Mouse (Mus musculus): ENCODE measurements around the gene Cox19.
"Not testable (repeated sequence)": the region's sequence is repeated elsewhere in the genome, so short reads cannot be mapped to it uniquely, and the experiment has no call there.

Gene Cox19

DNA sequence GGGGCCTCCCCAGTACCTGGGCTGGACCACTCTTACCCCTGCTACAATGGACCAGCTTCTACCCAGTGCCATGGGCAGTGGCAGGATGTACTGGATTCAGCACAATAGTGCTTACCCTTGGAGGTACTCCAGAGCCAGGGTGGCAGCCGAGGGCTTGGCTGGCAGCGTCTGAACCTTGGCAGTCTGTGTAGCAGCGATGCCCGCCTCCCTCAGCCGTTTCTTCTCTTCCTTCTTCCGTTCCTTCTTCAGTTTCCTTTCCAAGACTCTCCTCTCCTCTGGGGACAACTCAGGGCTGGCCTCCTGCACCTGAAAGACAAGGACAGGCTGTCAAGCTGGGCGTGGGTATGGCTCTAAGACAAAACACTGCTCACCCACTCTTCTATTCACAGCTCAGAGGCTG lies 12.6 kb upstream of the Cox19 start:
- no peak for DNase-seq (ENCODE audit: low read depth, low spot score)

- DNase-seq (ENCODE audit: low read depth, low spot score), result no peak
Observed at GRCm38 (mm10) chr5:139359244-139359643, 8.0 kb upstream of the Cox19 start.

DNA sequence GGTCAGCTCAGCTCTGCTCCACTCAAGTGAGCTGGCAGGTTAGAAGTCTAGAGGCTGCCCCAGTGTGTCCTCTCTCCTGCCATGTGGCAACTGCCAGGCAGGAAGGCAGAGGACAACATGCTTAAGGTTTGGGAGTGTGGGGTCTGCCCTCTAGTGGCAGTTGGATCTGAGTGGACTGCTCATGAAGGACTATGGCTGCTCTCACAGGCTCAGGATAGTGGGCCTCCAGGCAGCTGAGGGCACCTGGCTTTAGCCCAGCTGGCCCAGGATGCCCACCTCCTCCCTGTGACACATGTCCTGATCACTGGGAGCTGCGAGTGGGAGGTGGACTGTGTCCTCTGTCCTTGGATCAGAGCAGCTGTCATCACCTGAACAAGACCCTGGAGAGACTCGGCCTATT lies 7.4 kb upstream of the Cox19 start:
- DNase-seq (ENCODE audit: low read depth, low spot score), result no peak

- no peak for DNase-seq (ENCODE audit: low read depth, low spot score)
Observed at GRCm38 (mm10) chr5:139355235-139355772, 4.1 kb upstream of the Cox19 start.

- DNase-seq (ENCODE audit: low read depth, low spot score), result no peak
Observed at GRCm38 (mm10) chr5:139353946-139354345, 2.7 kb upstream of the Cox19 start.

DNA sequence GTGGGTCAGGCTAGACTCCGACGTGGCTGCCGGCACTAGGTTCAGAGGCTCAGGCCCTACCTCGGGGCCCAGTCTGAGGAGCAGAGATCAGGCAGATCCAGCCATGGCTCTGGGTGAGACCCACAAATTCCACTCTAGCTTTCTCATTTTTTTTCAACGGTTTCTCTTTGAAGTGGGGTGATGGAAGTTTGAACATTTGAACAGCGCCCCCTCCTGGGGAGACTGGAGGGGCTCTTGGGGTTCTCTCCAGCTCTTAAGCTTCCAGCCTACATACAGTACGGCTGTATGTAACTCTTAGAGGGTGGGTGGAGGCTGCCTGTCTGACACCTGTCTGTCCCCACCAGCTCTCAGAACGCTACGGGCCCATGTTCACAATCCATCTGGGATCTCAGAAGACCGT lies 2.3 kb upstream of the Cox19 start:
- no peak for DNase-seq (ENCODE audit: low read depth, low spot score)

- DNase-seq (ENCODE audit: low read depth, low spot score), result no peak
Observed at GRCm38 (mm10) chr5:139352317-139352716, 1.1 kb upstream of the Cox19 start, which contains the start of gene Cyp2w1. Cyp2w1 (plus strand) TSS chr5:139352617.

- no peak for DNase-seq (ENCODE audit: low read depth, low spot score)
Observed at GRCm38 (mm10) chr5:139351628-139352027, 410 bp upstream of the Cox19 start.

DNA sequence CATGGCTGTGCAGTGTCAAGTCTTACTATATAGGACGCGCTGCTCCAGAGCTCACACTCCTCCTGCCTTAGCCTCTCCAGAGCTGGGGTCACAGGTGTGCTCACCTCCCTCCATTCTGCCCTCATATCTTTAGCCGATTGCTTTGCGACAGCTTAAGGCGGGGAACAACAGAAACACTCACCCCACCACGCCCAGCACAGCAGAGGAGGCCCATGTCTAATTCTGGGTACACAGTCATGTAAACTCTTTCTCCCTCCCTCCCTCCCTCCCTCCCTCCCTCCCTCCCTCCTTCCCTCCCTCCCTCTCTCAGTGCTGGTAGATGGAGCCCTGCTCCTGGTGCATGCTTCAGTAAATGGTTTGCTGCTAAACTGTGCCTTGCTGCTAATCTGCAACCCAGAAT lies 1.5 kb downstream of the Cox19 start:
- no peak for DNase-seq (ENCODE audit: low read depth, low spot score)

- no peak for DNase-seq (ENCODE audit: low read depth, low spot score)
Observed at GRCm38 (mm10) chr5:139347225-139347624, 4.0 kb downstream of the Cox19 start.

- no peak for DNase-seq (ENCODE audit: low read depth, low spot score)
Observed at GRCm38 (mm10) chr5:139345364-139345714, 5.9 kb downstream of the Cox19 start.

DNA sequence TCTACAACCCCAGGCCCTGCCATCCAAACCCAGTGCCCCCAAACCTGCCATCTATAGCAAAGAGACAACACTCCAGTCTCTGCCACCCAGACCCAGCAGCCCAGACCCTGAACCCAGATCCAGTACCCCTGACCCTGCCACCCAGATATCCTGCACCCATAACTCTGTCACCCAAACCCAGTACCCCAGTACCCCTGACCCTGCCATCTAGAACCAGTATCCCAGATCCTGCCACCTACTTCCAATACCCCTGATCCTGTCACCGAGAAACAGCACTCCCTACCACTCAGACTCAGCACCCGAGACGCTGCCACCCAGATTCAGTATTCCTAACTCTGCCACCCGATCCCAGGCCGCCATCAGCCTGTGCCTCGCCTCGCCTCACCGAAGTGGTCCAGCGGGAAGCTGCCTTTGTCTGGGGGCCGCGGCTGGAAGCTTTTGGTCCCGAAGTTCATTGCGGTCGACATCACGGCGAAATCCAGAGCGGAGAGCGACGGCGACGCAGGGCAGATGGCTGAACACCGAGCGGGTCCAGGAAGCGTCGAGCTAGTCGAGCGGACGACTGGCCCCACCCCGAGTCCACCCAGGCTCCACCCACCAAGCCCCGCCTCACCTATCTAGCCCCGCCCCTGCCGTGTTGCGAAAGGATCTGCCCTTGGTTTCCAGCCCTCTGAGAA lies 6.4 kb downstream of the Cox19 start:
- DNase-seq (ENCODE audit: low read depth, low spot score), result peak; percentile 88

GRCm38 (mm10) chr5:139344021-139344686 lies 7.1 kb downstream of the Cox19 start:
- no peak for DNase-seq (ENCODE audit: low read depth, low spot score)

DNA sequence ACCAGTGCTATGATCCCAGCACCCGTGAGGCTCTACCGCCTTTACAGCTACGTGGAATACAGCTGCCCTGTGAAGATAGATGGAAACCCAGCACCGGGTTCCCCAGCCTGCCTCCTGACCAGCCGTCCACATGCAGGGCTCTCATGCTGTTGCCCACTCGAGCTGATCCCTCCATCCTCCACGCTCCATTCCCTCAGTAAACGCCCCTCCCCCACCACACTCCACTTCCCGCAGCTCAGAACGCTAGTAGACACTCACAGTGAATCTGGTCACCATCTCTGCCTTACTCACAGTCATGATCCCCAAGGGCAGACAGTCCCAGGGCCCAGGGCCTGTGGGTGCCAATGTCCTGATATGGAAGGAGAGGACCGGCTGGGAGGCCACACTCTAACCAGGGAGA lies 12.3 kb downstream of the Cox19 start:
- DNase-seq (ENCODE audit: low read depth, low spot score), result no peak

DNA sequence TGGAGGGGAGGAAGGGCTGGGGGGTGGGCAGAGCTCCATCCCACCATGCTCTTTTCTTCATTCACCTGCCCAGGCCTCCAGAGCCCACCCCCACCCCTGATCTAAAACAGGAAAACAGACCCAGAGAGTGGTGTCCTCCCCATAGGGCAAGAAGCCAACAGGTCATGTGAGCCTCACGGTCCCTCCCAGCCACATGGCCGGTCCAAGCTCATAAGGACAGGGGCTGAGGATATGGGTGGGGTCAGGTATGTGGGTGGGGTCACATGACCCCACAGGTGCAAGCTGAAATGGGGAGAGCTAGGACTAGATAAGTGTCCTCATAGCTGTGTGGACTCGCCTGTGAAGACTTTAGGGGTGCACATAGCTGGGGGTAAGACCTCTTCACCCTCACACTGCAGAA lies 12.8 kb downstream of the Cox19 start:
- no peak for DNase-seq (ENCODE audit: low read depth, low spot score)

DNA sequence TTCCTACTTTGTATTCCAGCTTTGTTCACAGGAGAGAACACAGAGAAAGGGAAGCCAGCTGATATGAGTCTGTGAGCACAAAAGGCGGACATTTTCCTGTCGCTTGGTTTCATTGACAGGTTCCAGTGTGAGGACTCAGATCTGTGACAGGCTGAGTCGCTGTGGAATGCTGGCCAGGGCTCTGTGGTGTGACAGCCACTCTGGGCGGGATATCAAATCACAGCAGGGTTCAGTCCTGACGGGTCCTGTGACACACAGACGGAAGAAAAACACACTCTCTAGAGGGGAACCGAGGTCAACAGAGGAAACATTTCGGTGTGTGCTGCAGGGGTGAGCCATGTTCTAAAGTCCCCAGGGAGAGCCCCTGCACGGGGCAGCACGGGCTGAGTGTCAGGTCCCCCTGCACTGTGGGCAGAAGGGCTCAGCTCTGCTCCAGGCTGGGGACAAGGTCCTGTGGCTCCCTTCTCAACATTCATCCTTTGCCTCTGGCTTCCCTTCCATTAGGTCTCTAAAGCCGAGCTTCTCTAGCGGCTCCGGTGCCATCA lies 13.3 kb downstream of the Cox19 start:
- no peak for DNase-seq (ENCODE audit: low read depth, low spot score)

- no peak for DNase-seq (ENCODE audit: low read depth, low spot score)
Observed at GRCm38 (mm10) chr5:139335634-139336033, 15.6 kb downstream of the Cox19 start.

GRCm38 (mm10) chr5:139334394-139334793 lies 16.8 kb downstream of the Cox19 start:
- not testable (repeated sequence) for DNase-seq (ENCODE audit: low read depth, low spot score)

DNA sequence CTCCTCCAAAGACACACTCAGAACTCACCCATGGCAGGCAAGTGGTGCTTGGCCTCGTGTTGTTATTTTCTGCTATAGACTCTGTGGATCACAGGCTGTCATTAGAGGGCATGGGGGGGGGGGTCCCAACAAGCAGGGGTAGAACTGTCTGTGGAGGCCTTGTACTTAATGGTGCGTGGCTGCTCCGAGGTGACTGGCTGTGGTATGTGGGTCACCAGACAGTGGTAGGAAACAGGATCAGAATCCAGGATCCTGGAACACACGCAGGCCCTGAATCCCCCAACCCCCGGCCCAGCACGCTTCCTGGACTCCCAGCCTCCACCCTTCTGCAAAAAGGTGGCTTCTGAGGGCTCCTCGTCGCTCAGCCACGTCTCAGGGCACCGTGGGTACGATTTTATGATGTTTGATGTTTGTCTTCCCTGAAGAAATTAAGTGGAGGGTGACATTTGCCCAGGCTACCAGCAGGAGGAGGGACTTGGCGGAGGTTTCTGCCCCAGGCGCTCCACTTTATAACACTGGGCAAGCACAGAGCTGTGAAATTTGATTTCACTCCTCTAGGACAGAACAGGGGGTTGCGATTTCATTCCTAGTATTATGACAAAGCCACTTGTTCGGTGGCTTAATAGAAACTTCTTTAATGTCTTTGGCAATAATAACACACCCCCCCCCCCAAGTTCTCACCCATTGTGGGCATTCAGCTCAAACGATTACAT lies 17.8 kb downstream of the Cox19 start:
- no peak for DNase-seq (ENCODE audit: low read depth, low spot score)

GRCm38 (mm10) chr5:139332590-139333272 lies 18.5 kb downstream of the Cox19 start:
- DNase-seq (ENCODE audit: low read depth, low spot score), result no peak

DNA sequence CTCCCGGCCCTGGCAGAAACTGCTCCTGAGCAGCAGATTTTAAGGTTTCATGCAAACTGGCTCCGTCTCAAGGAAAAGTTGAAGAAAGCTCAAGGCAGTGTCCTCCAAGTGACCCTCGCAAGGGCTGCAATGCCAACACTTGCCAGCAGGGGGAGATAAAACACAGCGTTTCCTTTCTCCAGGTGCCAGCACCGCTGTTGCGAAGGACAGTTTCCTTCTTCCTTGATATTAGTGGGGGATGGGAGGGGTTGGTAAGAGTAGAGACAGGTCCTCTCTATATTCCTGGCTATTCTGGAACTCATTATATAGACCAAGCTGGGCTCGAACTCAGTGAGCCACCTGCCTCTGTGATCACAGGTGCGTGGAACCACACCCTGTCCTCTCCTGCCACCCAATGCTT lies 19.5 kb downstream of the Cox19 start:
- no peak for DNase-seq (ENCODE audit: low read depth, low spot score)

GRCm38 (mm10) chr5:139330766-139331165 lies 20.5 kb downstream of the Cox19 start:
- no peak for DNase-seq (ENCODE audit: low read depth, low spot score)

Measured in telencephalon, adult 2 months (tissue).